17 mouse cellular contexts compared by ENCODE assay signal in the genomic region with DNA sequence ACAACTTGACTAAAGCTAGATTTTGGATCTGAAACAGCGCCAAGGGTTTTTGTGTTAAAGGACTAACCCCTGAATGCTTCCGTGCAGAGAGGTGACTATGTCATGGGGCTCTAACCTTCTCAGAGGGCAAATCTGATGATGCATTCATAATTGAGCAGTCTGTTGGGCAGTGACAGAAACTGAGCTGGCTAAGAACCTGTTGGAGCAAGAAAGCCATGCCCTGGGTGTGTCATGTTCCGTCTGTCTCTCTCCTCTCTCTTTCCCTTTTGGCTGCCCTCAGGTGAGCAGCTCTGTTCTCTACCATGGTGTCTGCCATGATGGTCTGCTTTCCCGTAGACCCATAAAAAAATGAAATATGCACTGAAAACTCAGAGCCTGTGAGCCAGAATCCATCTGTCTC. TPM values are rescaled to one million over a fixed set of nuclear protein-coding genes. Genes with fewer than 3 reads are reported as not detected.
"Had no signal": no experiment of that assay in that cellular context is flagged by ENCODE, and none has a peak within 500 bp of the region (broad histone marks: within the 10 kb centered on the region; RNA-seq: fewer than 3 reads in every experiment).

No protein-coding gene starts in this region.

- H3K27ac ChIP-seq: neural tube, embryonic 12.5 days; neural tube, embryonic 13.5 days; neural tube, embryonic 15.5 days; stomach, embryonic 15.5 days had no signal

- H3K4me2 ChIP-seq: neural tube, embryonic 12.5 days; neural tube, embryonic 13.5 days; neural tube, embryonic 15.5 days; stomach, embryonic 15.5 days had no signal

- H3K9ac ChIP-seq: neural tube, embryonic 12.5 days; neural tube, embryonic 13.5 days; neural tube, embryonic 15.5 days; stomach, embryonic 15.5 days had no signal

- H3K36me3 ChIP-seq: neural tube, embryonic 12.5 days; neural tube, embryonic 13.5 days; neural tube, embryonic 15.5 days; stomach, embryonic 15.5 days had no signal

- H3K4me3 ChIP-seq: neural tube, embryonic 12.5 days; neural tube, embryonic 13.5 days; neural tube, embryonic 15.5 days; stomach, embryonic 15.5 days had no signal

- H3K4me1 ChIP-seq: neural tube, embryonic 12.5 days; neural tube, embryonic 13.5 days; neural tube, embryonic 15.5 days had no signal

- DNase-seq: retina, postnatal 1 day; right cerebral cortex, adult 18-20 months; right cerebral cortex, postnatal 14 days; right cerebral cortex, postnatal 25 days; right cerebral cortex, postnatal 4 days; spleen, adult 18-20 months; thymus, adult 18-20 months; thymus, adult 2 months; thymus, postnatal 14 days; thymus, postnatal 25 days; thymus, postnatal 36 days; thymus, postnatal 4 days had no signal

- H3K27me3 ChIP-seq: neural tube, embryonic 12.5 days; neural tube, embryonic 13.5 days; neural tube, embryonic 15.5 days; stomach, embryonic 15.5 days had no signal

- H3K9me3 ChIP-seq: neural tube, embryonic 12.5 days; neural tube, embryonic 13.5 days; neural tube, embryonic 15.5 days; stomach, embryonic 15.5 days had no signal

RNA-seq across cellular contexts. Expression of a gene that starts 44.0 kb away (rescaled TPM):
- total RNA-seq: neutrophil, adult 5-6 weeks had no signal
